Mouse (Mus musculus): ENCODE data around the gene Guk1. TPM values are rescaled to one million over a fixed set of nuclear protein-coding genes. Genes with fewer than 3 reads are reported as not detected.

Guk1 gene
- polyA plus RNA-seq (2012; rRNA removed): 226 and 237 TPM in 2 replicates

DNA sequence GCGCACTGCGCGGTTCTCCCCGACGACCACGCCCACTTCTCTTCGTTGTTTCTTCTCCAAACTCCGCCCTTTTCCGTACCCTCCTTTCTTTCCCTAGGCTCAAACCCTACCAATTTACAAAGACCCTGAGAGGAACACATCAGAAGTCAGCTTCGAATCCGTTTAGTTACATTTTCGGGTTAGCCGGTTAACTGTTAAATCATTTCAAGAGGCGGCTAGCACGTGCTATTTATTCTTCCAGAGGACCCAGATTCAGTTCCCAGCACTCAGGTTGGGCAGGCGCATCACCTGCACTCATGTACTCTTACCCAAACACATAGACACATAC is at the start of gene Guk1:
Gene Guk1, minus strand, starts transcription at position 154 of the 328 bp plus-strand sequence.

DNA sequence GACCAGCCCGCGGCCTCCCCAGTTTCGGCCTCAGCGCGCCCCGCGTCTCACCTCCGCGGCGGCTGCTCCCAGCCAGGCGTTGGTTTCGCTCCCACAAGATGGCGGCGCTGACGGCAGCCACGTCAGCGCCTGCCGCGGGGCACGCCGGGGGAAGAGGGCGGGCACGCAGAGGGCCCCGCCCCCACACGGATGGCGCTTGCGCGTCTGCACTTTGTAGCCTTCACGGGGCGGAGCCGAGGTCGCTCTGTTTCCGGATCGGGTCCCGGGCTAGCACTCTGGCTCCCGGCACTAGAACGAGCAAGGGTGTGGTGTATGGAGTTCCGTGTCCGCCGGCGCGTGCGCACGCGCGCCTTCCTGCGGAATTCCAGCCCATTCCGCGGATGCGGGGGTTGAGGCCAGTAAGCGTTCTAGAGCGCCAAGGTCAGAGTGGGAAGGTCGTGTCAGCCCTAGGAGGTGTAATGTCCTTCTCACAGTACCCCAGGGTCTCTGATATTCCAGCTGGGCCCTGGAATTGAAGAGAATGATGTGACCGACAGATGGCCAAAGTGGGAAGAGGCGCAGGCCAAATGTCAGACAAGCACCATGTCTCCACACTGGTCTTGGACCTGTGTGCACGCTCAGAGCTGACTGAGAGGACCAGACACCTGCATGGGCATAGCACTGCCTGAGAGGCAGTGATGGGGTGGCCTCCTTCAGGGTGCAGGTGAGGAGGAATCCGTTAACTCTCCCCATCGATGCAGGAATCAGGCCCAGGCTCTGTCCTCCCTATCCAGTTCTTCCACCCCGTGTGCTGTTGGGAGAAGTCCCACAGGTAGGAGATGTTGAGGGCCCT is 36.3 kb upstream of the Guk1 start, which contains the start of gene Arf1:
Gene Arf1, minus strand, starts transcription at position 149 of the 832 bp plus-strand sequence.

DNA sequence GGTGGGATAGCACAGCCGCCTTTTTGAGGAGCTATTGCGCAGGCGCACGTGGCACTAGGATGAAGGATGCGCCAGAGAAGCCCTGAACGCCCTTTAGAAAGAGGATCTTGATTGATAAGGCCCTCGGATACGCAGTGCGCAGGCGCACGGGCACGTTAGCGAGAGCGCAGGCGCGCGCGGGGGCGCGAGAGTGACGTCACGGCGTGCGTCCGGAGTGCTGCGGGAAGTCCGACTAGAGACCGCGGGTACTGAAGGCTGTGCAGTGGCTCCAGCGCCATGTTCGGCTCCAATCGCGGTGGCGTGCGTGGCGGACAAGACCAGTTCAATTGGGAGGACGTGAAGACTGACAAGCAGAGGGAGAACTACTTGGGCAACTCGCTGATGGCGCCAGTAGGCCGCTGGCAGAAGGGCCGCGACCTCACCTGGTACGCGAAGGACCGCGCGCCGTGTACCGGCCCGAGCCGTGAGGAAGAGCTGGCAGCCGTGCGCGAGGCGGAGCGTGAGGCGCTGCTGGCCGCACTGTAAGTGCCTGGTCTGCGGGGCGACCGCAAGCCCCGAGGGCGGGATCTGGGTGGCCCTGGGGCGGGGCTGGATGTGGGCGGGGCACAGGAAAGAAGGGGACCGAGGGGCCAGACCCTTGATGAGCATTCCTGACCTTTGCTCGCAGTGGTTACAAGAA is 16.3 kb upstream of the Guk1 start, which contains the start of gene 2310033P09Rik:
Gene 2310033P09Rik, plus strand, starts transcription at position 169 of the 679 bp plus-strand sequence.

DNA sequence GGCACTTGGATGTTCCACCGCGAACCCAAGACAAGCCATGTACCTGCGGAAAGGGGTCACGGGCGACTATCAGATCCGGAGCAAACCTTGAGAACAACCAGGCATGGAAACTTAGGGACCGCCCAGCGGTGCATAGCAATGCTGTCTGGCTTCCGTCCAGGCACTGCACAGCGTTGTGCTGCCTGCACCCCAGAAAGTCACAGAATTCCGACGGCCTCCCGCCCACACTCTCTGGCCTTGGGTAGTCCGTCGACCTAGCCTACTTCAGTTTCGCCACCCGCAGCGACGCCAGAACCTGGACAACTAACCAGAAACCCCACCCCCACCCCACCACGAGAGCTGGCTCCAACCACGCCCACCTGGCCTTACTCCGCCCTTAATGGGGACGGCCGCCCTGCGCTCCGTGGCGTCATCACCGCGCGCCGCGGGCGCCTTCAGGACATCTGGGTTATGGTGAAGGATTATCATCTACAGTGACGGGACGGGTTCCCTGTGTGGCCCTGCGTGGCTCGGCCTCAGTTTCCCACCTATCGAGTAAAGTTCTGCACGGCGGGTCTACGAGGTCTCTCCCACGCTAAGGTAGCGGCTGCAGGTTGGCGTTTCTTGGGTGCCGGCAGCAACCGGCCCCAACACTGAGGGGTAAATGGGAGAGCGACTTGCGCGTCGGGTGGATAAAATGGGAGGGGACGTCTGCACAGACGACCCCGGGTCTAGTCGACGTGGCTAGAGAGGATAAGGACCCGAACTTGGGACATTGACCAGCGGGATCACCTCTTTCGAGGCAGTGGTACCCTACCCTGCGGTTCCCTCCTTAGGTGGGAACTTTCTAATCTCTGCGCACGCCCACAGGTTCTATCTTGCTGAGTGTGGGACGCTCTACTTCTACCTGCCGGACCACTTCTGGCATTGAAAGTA is 10.3 kb upstream of the Guk1 start, which contains the start of gene Mrpl55:
Gene Mrpl55, plus strand, starts transcription at position 406 of the 915 bp plus-strand sequence.

DNA sequence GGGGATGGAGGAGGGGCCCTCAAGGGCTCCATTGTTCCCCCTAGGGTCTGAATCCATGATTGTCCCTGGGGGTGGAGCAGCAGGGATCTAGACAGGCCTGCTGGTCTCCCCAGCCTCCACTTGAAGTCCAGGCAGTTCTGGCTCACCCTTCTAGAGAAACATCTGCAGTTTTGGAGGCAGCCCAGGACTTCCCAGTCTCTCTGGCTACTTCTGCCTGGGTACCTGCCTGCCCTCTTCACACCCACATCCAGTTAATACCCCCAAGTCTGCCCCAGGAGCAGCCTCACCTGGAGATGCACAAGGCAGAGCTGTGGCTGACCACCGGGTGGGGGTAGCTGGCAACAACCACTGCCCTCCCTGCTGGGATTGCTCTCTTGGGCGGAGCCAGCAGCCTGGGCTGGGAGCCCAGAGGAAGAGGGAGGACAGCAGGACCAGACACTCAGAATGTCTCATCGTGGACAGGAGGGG is 9.1 kb downstream of the Guk1 start, which contains the start of gene Gjc2:
Gene Gjc2, minus strand, starts transcription at position 350 of the 468 bp plus-strand sequence.

DNA sequence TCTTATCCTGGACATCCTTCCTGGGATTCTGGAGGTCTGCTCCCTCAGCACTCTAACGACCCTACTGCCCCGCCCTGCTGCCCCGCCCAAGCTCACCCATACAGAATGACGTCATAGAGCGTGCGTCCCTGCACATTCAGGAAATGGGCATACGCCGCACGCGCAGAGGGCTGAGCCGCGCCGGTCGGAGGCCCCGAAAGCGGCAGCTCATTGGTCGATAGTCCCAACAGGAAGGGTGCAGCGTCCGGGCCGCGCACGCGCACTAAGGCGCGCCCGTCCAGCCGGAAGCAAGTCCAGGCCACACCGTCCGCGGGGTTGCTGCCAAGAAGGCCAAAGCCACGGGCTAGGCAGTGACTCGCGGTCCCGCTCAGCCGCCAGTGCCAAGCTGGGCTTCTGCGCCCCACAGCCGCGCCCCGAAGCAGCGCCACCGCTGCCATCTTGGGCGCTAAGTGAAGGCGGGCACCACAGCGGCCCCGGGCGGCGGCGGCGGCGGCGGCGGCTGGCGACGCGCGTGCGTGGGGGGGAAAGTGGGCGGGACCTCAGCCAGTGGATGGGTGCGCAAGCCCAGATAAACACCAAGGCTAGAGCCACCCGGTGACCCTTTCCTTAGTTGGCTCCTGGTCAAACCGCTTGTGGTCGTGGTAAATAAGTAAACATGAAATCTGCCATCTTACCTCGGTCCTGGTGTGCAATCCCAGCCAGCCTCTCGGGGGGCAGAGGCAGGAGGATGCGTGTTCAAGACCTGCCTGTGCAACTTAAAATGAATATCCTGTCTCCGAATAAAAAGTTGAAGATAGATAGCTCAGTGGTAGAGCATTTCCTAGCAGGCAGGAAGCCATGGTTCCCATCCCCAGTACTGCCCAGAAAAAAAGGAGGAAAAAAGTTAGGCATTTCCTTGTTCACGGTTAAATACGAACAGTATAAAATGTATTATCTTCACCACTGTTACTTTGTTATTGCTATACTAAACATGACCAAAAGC is 28.5 kb downstream of the Guk1 start, which contains the start of gene Iba57:
Gene Iba57, minus strand, starts transcription at position 485 of the 982 bp plus-strand sequence.

DNA sequence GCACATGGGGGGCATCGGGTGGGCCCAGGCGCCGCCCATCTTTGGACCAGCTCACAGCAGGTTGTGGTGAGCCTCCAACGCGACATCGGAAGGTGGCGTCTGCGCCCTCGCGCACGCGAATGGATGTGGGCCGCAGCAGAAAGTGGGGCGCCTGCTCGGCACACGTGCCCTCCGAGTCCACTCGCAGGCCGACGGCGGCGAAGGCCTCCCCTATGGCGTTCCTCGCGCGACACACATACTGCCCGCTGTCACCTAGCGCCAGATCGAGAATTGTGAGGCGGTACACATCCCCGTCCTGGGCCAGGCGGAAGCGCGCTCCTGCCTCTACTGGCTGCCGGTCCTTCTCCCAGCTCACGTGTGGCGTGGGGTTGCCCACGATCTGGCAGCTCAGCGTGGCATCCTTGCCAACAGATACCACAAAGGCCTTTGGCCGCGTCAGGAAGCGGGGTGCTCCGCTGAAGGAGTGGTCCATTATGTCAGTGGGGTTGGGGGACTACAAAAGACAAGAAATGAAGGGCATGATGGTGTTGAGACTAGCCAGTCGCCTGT is 56.0 kb downstream of the Guk1 start, which contains the start of gene Obscn:
Gene Obscn, minus strand, starts transcription at position 499 of the 549 bp plus-strand sequence.

Other genes starting within 250 kb of the Guk1 start
- 491 and 498 TPM in 2 replicates for gene Hist3h2ba, start 243.3 kb downstream of the Guk1 start, polyA plus RNA-seq (2012; rRNA removed)
- 90.4 and 93.3 TPM in 2 replicates for gene Hist3h2a, start 237.5 kb downstream of the Guk1 start, polyA plus RNA-seq (2012; rRNA removed)
- 2.2 and 2.3 TPM in 2 replicates for gene Trim17, start 237.5 kb downstream of the Guk1 start, polyA plus RNA-seq (2012; rRNA removed)
- gene Trim11, start 214.1 kb downstream of the Guk1 start, polyA plus RNA-seq (2012; rRNA removed): 25.8 and 27.6 TPM in 2 replicates
- 2.4 and 3.9 TPM in 2 replicates for gene Obscn, start 55.8 kb downstream of the Guk1 start, polyA plus RNA-seq (2012; rRNA removed)
- gene Iba57, start 28.5 kb downstream of the Guk1 start, polyA plus RNA-seq (2012; rRNA removed): 7.4 and 8.0 TPM in 2 replicates
- 1.2 and 1.3 TPM in 2 replicates for gene Gjc2, start 9.0 kb downstream of the Guk1 start, polyA plus RNA-seq (2012; rRNA removed)
- gene Mrpl55, start 10.3 kb upstream of the Guk1 start, polyA plus RNA-seq (2012; rRNA removed): 45.8 and 46.8 TPM in 2 replicates
- gene 2310033P09Rik, start 16.1 kb upstream of the Guk1 start, polyA plus RNA-seq (2012; rRNA removed): 35.9 and 37.6 TPM in 2 replicates
- gene Arf1, start 36.1 kb upstream of the Guk1 start, polyA plus RNA-seq (2012; rRNA removed): 636 and 637 TPM in 2 replicates
- 0.09 and 0.10 TPM in 2 replicates for gene Wnt3a, start 98.5 kb upstream of the Guk1 start, polyA plus RNA-seq (2012; rRNA removed)
- 2.7 and 3.3 TPM in 2 replicates for gene Wnt9a, start 114.7 kb upstream of the Guk1 start, polyA plus RNA-seq (2012; rRNA removed)
- gene Prss38, start 183.4 kb upstream of the Guk1 start, polyA plus RNA-seq (2012; rRNA removed): 0.22 and 0.28 TPM in 2 replicates

Data from central nervous system, embryonic 18 days (tissue).